Mouse (Mus musculus): ENCODE data around the gene Olfr71.
A peak's percentile ranks its signal among the peaks of the same experiment; 100 is the strongest.

The Olfr71 gene

DNA sequence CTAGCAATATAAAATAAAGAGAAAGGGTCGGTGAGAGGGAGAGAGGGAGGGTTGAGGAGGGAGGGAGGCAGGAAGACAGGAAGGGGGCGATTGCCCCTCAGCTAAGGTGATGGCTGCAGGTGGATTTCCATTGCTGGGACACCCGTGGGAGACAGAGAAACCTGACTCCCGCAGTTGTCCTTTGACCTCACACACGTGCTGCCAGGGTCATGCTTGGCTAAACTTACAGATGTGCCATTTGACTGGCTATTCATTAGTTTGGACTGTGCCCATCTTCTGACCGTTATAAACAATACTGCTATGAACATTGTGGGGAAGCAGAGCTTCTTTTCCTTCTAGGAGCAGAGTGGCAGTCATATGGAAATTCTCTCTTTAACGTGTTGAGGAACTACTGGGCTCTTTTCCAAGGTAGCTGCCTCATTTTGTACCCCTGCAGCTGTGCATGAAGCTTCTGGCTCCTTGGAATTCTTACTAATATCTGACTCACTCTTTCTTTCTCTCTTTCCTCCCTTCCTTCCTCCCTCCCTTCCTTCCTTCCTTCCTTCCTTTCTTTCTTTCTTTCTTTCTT lies 3.7 kb upstream of the Olfr71 start:
- DNase-seq (ENCODE audit: low spot score in 2 of 2), result no peak

DNA sequence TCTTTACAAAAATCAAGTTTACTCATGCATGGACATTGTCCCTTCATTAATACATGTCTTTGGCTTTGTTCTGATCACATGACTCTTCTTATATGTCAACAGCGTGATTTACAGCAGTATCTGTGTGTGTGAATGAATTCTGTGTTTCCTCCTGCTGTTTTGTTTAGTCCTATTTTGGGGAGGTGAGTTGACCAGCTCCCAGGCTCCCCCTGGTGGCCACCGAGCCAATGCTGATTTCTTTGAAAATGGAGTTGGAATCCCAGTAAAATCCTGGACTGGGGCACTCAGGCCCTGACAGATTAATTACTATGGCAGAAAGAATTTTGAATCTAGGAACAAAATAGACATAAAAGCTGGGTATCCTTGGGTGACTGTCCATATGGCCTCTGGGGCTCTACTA lies 1.8 kb upstream of the Olfr71 start:
- DNase-seq (ENCODE audit: low spot score in 2 of 2), result peak; percentile 66 to 74

DNA sequence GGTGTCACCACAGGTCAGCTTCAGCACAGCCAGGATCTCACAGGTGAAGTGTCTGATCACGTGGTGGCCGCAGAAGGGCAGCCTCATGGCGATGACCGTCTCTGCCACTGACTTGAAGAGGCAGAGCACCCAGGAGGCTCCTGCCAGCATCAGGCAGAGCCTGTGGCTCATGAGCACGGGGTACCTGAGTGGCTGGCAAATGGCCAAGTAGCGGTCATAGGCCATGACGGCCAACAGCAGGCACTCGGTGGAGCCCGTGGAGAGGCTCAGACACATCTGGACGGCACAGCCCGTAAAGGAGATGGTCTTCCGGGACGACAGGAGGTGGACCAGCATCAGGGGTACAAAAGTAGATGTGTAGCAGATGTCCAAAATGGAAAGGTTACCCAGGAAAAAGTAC lies 4.1 kb downstream of the Olfr71 start:
- no peak for DNase-seq (ENCODE audit: low spot score in 2 of 2)

DNA sequence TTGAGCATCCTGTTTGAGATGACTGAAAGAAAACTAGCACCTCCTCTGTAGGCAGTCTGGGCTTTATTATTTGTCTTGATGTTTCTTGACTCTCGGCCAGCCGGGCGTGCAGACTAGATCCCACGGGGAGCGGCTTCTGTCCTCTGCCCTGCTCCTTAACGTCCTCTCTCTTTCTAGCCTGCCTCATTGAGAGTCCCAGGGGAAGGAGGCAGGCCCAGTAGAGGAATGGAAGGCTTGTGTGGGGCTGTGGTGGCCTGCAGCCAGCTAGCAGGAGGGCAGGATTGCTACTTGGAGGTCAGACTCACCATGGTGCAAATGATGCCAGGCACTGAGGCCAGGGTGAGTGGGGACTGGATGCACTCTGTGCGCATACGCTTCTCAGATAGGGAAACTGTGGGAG lies 6.2 kb downstream of the Olfr71 start:
- no peak for DNase-seq (ENCODE audit: low spot score in 2 of 2)

DNA sequence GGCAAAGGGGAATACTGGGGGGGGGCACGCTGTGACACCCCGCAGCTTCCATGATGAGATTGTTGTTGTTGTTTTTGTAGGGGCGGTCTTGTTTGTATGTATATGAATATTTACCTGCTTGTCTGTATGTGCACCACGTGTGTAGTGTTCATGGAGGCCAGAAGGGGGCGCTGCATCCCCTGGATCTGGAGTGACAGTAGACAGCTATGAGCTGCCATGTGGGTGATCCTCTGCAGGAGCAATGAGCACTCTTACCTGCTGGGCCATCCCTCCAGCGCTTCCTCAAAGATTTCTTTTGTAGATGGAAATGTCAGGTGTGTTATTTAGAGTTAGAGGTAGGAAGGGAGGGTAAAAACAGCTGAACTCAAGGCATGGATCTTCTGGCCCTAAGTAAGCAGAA lies 6.6 kb downstream of the Olfr71 start:
- no peak for DNase-seq (ENCODE audit: low spot score in 2 of 2)

DNA sequence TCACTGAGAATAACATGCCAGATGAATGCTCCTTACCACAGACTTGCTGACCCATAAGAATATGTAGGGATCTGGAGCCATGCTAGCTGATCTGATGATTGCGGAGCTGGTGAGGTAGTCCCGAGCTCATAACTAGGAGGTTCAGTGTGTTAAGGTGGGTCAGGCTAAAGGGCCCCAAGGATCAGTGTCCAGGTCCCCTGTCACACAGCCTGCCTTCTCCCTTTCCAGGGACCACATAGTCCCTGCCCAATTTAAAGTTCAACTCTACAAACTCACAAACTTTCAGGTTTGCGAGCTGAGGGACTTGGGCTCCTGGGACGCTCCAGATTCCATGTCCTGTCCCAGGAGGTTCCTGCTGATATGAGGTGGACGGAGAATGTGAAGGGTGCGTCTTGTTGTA lies 9.3 kb downstream of the Olfr71 start, which contains the start of gene Olfr70:
Gene Olfr70, minus strand, starts transcription at position 101 of the 400 bp plus-strand sequence.
- DNase-seq (ENCODE audit: low spot score in 2 of 2), result no peak

DNA sequence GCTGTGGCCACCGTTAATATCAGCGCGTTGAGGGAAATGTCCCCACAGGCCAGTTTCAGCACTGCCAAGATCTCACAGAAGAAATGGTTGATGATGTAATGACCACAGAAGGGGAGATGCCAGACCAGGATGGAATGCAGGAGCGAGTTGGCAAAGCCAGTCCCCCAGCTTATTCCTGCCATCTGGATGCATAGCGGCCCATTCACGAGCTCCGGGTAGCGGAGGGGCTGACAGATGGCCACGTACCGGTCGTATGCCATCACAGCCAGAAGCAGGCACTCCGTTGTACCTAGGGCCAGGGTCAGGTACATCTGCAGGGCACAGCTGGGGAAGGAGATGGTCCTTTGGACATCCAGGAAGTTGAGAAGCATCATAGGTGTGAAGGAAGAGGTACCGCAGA lies 13.5 kb downstream of the Olfr71 start:
- DNase-seq (ENCODE audit: low spot score in 2 of 2), result no peak

DNA sequence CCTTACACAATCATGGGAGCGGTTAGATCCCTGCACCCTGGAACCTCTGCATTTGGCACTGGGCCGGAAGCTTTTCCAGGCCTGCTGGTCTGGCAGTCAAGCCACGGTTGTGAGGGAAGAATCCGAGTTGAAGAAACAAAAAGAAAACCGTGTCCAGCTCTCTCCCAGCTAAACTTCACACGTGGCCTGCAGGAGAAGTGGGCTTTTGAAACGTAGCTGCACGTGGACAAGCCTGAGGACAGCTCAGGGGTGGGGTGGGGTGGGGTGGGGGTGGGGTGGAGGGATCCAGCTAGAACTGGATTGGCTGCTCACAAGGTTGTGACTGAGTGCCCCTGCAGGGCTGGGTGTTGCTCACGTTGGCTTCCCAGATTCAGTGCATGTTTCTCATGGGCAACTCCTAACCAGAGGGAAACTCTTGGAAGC lies 14.8 kb downstream of the Olfr71 start:
- no peak for DNase-seq (ENCODE audit: low spot score in 2 of 2)

DNA sequence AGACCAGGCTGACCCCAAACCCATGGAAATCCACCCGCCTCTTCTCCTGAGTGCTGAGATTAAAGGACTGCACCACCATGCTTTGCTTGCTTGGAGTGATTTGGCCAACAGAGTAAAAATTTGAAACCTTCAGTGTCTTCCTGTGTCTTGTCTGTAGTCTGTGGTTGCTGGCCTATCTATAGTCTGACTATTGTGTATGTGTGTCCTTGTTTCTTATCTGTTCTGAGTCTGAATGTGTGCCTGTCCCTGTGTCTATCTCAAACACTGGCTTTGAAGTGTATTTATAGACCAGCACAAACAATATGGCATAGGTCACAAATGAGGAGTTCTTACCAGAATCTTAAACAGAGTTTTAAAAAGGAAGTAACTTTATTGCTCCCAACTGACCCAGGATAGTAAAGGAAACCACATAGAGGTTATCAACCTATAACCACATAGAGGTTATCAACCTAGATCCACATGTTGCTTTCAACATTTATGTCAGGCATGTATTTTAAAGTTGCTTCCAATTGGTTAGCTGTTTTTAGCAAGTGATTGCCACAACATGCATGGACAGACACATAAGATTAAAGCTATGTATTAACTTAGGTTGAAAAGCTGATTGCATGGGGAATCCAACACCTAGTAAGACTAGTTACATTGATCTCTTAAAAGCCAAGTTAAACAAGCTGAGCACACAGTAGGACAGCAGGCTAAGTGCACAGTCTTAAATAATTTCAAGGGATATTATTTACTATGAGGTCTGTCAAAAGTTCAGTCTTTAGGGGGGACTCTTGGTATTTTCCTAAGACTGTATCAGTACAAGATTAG lies 15.4 kb downstream of the Olfr71 start:
- DNase-seq (ENCODE audit: low spot score in 2 of 2), result no peak

DNA sequence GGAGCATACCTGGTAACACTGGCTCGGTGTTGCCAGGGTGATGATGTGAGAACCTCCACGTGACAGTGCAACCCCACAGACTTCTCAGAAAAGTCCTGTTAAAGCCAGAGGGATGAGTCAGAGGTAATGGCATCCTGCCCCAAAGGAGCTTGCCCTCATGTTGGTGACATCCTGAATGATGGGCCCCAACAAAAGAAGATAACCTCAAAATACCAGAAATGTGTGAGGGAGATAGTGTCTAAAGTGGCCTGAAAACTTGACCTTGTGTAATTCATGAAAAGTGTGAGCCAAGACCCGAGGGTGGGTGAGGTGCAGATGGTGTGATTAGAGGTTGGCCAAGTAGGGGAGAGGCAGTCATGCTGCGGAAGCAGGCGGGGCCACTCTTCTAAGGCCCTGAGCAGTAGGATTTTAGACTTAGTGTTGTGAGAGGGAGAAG lies 16.2 kb downstream of the Olfr71 start:
- no peak for DNase-seq (ENCODE audit: low spot score in 2 of 2)

DNA sequence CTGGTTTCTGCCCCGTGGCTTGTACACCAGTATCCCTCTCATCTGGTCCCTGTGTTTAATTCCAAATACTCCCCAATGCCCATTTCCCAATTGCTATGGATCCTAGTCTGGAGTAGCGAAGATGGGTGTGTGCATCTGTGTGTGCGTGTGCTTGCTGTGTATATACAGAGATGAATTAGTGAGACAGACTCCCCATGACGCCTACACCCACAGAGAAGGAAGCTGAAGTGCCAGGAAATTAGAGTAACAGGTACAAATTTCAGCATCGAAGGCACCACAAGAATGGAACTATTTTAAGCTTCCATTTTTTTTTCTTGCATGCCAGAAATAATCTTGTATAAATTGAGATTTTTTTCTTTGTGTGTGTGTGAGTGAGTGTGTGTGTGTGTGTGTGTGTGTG lies 19.0 kb downstream of the Olfr71 start:
- DNase-seq (ENCODE audit: low spot score in 2 of 2), result no peak

DNA sequence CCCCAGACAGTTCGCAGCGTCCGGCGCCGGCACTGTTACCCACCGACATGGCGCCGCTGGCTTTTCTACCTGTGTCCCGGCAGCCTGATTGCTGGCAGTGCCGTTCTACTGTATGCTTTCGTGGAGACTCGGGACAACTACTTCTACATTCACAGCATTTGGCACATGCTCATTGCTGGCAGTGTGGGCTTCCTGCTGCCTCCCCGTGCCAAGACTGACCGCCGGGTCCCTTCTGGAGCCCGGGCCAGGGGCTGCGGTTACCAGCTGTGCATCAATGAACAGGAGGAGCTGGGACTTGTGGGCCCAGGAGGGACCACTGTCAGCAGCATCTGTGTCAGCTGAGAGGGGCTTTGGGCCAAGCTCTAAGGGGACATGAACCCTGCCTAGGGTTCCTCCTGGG lies 20.0 kb downstream of the Olfr71 start:
- DNase-seq (ENCODE audit: low spot score in 2 of 2), result no peak

DNA sequence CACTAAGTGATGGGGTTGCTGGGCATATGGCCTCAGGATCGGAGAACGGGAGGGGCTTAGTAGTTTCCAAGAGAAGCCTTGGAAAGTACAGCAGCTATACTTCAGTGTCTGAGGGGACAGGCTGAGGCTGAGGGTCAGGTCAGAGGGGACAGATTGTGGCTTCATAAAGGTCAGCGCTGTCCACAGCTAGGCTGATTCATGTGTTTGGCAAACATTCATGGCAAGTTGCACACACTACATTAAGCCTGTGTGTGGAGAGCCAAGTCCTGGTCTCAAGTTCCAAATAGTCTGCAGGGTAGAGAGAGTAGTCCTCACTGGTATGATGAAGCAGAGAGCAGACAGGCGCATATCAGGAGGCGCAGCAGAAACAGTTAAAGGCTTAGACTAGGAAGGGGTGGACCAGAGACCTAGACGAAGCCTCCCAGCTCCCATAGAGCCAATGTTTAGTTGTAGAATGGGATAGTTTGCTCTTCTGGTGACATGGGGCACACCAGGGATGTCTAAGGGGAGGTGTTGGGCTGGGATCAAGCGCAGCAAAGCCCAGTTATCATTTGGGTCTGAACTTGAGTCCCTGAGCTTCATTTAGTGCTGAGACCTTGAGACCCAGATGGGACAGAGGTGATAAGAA lies 30.5 kb downstream of the Olfr71 start:
- no peak for DNase-seq (ENCODE audit: low spot score in 2 of 2)

DNA sequence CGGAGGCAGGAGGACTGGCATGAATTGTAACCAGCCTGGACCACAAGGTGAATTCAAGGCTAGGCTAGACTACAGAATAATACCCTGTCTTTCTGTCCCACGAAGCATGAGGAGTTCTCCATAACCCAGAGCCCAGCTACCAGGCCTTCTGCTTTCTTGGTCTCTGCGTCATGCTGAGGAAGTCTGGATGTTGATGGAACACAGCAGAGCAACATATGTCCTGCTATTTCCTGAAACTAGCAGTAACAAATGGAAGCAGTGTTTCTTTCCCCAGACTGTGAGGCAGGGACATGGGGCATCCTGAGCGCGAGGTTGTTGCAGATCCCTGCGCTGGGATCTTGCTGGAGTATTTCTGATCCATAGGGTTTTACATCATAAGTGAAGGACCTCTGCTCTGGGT lies 31.5 kb downstream of the Olfr71 start:
- no peak for DNase-seq (ENCODE audit: low spot score in 2 of 2)

DNA sequence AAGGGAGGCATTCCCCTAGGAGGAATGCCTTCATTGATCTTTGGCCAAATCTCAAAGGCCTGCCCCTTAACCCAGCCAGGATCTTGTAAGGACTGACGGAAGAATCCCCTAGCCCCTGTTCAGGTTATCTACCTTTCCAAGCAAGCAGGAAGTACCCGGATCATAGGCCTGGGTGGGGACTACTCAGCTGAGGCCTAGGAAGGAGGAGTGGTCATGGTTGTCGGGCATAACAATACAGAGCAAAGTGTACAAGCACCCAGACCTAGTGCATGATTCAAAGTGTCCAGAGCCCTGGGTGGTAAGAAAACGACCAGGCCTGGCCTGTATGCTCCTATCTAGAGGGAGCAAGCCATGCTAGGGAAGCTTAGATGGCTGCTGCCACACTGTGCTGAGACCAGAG lies 34.4 kb downstream of the Olfr71 start:
- no peak for DNase-seq (ENCODE audit: low spot score in 2 of 2)

DNA sequence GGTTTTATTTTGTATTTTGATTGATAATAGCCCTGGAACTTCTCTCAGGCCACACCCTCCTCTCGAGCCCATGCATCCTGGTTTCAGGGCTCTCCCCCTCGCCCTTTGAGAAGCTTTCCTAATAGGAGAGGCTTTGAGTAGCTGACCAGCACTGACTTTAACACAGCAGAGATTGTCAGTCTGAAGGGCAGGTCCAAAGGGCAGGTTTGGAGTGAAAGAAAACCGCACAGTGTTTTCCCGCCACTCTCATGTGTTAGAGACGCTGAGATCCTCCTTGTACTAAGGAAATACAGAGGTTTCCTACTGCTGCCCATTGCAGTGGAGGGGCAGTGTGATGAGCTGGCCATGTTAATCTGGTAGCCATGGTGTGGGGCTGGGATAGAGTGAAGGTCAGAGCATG lies 35.1 kb downstream of the Olfr71 start:
- DNase-seq (ENCODE audit: low spot score in 2 of 2), result no peak

DNA sequence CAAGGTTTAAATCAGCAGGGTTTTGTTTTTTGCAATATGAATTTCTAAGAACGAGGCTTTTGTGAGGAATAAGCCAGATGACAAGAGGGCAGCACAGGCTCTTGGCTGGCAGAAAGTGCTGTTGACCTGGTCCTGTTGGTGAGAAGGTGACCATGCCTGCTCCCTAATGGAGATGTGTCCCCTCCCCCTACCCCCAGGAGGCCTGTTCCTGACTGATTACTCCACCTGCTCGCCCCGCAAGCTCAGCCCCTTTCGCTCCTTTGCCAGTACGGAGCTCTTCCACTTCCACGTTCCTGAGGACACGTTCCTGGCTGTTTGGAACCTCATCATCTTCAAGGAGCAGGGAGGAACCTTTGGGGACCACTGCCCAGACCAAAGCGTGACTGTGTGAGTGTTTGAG lies 36.4 kb downstream of the Olfr71 start:
- no peak for DNase-seq (ENCODE audit: low spot score in 2 of 2)

DNA sequence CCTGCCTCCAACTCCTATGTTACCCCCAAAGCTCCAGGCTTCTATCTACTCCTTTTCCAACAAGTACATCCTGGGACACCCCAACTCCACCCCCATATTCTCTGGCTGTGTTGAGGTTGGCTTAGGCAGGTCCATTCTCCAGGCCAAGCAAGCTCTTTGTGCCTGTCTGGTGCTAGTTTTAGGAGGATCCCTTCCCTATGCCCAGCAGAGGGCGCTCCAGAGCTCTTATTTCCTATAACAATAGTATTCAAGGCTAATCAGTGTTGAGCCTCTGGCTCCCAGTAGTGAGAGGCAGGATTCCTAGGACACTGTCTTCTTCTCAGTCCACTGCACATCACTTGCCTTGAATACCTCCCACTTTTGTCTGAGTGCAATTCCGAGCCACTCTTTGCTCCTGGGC lies 38.0 kb downstream of the Olfr71 start:
- DNase-seq (ENCODE audit: low spot score in 2 of 2), result peak; percentile 85 to 86

DNA sequence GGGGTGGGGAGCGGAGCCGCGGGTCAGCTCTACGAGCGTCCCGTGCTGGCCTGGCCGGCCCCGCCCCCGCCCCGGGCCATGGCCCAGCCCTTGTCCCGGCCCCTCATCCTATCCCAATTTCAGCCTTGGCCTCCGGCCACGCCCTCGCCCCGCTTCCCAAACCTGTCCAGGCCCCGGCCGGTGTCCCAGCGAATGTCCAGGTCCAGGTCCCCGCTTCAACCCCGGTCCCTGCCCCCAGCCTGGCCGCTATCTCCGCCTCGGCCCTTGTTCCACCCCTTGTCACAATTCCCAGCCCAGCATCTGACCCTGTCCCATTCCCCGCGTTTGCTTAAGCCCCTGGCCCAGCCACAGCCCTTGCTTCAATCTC lies 40.6 kb downstream of the Olfr71 start:
- DNase-seq (ENCODE audit: low spot score in 2 of 2), result no peak

DNA sequence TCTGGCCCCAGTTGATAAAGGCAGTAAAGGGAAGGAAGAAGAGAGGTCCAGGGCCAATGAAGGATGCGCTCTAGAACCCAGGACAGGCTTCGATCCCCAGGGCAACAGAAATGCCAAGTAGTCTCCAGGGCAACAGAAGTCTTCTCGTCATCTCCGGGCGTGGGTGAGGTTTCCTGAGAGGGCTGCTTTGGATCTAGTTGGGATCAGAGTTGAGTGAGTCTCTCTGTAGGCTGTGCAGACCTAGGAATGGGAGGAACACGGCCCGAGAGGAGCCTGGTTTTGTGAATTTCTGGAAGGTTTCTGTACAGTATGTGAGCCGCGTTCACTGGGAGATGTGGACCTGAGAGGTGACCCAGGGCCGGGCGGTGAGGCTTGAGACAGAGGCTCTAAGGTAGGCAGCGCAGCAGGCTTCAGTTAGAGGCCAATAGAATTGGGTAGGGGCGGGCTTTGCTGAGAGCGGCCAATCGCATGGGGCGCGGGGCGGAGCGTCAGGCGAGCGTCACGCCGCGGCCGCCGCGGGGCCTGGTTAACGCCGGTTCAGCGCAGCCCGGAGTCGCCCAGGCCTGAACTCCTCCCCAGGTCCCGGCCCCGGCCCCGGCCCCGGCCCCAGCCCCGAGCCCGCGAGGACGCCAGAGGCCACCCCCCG lies 41.1 kb downstream of the Olfr71 start, which contains the start of the genes Tmem8b and Fam221b:
Gene Tmem8b, plus strand, starts transcription at position 190 of the 646 bp plus-strand sequence.
Gene Fam221b, minus strand, starts transcription at position 364 of the 646 bp plus-strand sequence.
- peak; percentile 78 to 81 for DNase-seq (ENCODE audit: low spot score in 2 of 2)

DNA sequence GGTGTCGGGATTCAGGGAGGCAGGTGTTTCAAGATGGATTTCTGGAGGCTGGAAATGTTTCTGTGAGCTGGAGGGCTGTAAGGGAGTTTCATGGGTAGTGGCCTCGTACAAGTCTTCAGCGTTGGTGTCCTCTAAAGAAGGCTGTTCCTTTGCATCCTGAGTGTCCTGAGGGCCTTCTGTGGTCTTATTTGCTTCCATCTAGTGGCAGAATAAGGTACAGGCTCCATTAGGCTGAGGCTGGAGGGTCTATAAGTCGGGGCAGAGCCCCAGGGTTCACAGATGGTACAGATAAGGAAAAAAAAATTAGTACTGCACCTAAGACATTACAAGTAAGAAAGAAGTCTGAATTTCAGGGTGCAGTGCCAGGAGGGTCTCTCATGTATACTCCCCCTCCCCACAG lies 43.6 kb downstream of the Olfr71 start:
- DNase-seq (ENCODE audit: low spot score in 2 of 2), result no peak

DNA sequence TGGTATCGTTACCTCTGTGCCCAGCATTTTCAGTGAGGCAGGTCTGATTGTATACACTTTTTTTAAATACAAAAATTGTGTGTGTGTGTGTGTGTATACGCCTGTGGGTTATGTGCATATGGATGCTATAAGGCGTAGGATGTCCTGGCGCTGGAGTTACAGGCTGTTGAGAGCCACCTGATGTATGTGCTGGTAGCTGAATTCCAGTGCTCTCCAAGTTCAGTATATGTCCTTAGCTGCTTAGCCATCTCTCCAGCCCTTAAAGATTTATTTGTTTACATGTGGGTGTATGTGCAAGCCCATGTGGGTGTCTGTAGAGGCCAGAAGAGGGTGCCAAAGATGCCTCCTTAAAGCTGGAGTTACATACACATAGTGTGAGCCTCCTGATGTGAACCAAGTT lies 52.9 kb downstream of the Olfr71 start:
- DNase-seq (ENCODE audit: low spot score in 2 of 2), result no peak
